Mouse (Mus musculus) gastrocnemius, adult 8-10 months (tissue): ENCODE measurements around the gene Slit1. TPM values are rescaled to one million over a fixed set of nuclear protein-coding genes. Genes with fewer than 3 reads are reported as not detected.

Source experiments
- DNase-seq, 2 experiments: peaks; one replicate each; pipeline ENCODE4 v3.0.0; 2022; ENCODE audit warnings: low spot score in 2 of 2
- total RNA-seq, 4 experiments: library from RNA; stranded (reverse); gene quantifications; 2 replicates each; pipeline ENCODE4 v1.2.4; 2022

Gene Slit1
- total RNA-seq, 4 experiments from 2014 or later: 0.21 to 1.7 (median 0.76) TPM

GRCm38 (mm10) chr19:41656671-41657070, 86.8 kb downstream of the Slit1 start:
- no peak for DNase-seq

GRCm38 (mm10) chr19:41655970-41656369, 87.5 kb downstream of the Slit1 start:
- peak; percentile 6 to 11 for DNase-seq

DNA sequence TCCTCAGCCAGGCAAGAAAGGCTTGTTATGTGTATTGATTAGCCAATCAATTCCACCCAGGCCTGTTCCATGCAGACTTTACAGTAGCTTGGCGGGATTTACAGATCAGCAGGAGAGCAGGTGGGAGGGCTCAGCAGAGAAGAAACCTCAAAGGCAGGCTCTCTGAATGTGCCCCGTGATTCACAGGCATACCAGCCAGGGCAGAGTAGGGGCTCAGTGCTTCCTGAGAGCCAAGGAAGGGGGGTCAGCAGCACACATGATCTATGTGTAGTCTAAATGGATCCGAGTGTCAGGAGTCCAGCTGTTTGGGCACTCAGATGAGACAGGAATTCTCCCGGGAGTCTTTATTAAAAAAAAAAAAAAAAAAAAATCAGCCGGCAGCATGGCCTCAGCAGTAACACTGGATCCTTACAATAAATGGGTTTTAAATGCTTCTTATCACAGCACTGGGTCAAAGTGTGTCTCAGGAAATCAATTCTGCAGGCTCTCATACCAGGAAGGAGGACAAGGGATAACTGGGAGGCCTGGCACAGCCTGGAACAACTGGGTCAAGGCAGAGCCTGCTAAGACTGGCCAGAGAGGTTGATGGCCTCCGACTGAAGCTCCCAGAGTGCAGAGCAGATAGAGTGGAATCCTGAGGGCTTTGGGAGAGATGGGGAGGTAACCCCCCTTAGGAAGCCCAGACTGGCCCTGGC, 88.2 kb downstream of the Slit1 start:
- no peak for DNase-seq

DNA sequence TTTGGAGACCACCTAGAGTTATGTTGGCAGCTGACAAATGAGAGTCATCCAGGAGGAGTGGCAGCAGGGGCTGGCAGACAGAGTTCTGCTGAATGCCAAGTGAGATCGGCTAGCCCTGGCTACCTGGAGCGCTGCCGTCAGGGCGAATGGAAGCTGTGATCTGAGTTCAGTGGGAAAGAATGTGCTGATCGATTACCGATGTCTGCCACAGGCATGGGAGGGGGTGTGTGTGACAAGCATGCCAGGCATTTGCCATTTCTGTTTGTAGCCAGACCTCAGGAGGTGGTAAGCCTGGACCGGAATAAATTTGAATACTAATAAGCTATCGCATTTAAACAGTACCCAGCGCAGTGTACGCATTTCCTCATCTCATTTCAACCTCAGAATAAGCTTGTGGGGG, 91.5 kb downstream of the Slit1 start:
- DNase-seq: no peak

GRCm38 (mm10) chr19:41649394-41649793, 94.1 kb downstream of the Slit1 start:
- DNase-seq: no peak

- peak; percentile 22 to 27 for DNase-seq
Observed at GRCm38 (mm10) chr19:41646947-41647631, 96.4 kb downstream of the Slit1 start.

GRCm38 (mm10) chr19:41643010-41643409, 100.5 kb downstream of the Slit1 start:
- no peak for DNase-seq

GRCm38 (mm10) chr19:41634999-41635398, 108.5 kb downstream of the Slit1 start:
- no peak for DNase-seq

- no peak for DNase-seq
Observed at GRCm38 (mm10) chr19:41634099-41634498, 109.4 kb downstream of the Slit1 start.

DNA sequence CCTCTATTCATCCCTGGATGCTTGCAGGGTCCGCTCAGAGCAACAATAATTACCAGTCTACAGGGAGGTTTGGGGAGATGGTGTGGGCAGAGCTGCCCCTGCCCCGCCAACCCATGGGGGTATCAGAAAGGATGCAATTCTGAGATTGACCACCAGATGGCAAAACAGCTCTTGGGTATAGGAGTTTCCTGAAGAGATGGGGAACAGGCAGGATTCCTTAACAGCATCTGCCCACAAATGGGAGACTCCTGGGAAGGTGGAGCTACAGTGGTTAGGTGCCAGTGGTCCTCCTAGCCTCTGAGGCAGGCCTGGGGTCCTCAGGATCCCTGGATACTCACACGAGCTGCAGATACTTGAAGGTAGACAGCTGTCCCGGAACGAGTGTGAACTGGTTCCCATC, 113.9 kb downstream of the Slit1 start:
- no peak for DNase-seq

- no peak for DNase-seq
Observed at GRCm38 (mm10) chr19:41628970-41629369, 114.5 kb downstream of the Slit1 start.

- peak in 1 of 2 experiments; percentile 57 for DNase-seq
Observed at GRCm38 (mm10) chr19:41620366-41621092, 122.9 kb downstream of the Slit1 start.

- DNase-seq: peak; percentile 66 to 76
Observed at GRCm38 (mm10) chr19:41618771-41619385, 124.6 kb downstream of the Slit1 start.

GRCm38 (mm10) chr19:41618153-41618657, 125.3 kb downstream of the Slit1 start:
- no peak for DNase-seq

GRCm38 (mm10) chr19:41617102-41617501, 126.4 kb downstream of the Slit1 start:
- DNase-seq: no peak

- no peak for DNase-seq
Observed at GRCm38 (mm10) chr19:41616274-41616673, 127.2 kb downstream of the Slit1 start.

DNA sequence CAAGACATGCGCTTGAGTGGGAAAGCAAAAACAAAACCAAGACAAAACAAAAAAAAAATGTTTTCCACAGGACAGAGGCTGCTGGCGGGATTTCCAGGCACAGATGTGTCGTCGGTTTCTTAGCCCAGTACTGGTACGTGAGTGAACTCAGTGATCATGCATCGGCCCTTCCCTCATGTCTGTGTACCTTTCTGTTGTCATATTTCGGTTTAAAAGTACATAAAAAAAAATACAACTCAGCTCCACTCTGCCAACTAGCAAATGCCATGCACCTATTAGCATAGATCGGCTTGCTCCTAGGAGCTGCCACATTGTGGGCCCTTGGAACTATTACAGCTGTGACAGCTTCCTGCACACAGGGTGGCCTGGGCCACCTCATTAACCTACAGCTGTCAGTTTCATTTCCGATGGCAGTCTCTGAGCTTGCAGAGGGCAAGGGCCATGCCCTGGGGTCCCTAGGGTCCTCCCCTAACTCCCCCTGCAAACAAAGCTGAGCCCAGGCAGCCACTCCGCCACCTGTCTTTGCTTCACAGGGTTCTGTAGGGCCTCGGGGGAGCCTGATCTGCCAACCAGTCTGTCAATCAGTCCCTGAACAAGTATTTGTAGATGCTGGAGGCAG, 127.8 kb downstream of the Slit1 start:
- DNase-seq: no peak

DNA sequence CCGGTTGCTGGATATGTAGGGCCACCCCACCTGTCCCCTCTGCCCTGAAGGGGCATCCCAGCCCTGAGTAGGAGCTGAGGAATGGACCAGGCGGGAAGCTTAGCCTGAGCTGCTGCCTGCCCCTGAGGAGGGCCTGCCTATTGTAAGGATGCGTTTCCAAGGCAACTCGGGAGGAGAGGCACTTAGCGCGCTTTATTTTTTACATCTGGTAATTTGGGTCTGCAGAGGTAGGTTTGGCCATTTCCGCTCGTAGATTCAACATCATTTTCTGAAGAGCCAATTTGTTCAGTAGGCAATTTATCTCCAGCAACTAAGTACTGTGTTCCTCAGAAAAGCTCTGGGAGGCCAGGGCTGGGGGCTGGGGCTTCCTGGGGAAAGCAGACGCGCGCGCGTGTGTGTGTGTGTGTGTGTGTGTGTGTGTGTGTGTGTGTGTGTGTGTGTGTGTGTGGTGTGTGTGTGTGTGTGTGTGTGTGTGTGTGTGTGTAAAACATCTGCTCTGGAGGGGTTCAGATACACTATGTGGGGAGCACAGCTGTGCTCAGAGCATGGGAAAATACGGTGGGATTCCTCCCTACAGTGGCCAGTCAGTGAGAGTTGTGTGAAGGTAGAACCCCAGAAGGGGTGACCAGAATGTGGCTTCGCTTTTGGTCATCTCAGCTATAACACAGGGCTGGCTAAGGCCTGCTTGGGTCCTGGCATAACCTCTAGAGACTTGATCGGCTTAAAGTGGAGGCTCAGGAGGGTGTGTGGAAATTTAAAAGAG, 130.0 kb downstream of the Slit1 start:
- no peak for DNase-seq

- no peak for DNase-seq
Observed at GRCm38 (mm10) chr19:41611683-41612082, 131.8 kb downstream of the Slit1 start.

DNA sequence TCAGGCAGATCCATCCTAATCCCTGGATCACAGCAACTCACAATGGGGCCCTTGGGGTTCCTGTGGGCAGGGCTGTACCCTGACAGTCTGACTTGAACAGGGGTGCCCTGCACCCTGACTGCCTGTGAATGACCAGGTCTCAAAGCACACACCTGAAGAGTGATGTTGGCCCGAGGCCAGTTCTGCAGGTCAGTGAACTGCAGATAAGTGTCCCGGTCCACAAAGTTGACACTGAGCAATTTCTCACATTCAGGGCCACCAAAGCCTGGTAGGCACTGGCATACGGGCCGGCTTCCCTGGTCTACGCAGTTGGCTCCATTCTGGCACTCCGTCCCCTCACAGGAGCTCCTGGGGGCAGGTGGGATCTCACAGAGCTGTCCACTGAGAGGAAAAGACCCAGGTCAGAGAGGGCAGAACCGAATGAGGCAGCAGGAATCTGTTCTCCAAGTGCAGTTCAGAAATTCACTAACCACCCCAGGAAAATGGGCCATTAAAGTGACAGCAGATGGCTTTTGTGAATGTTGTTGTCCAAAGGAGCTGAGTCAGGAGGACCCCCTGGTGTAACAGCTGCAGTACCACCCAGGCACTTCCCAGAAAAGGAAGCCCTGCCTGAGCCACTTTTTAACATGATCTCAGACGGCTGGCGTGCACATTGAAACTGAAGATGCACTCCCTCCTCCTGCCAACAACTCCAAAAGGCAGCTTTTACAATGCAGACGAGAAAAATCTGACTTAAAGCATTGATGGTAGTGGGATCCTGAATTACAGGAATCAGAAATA, 137.1 kb downstream of the Slit1 start:
- DNase-seq: peak in 1 of 2 experiments; percentile 33
